Mouse (Mus musculus) left cerebral cortex, postnatal 36 days (tissue): ENCODE results near the gene Oard1. TPM values are rescaled to one million over a fixed set of nuclear protein-coding genes. Genes with fewer than 3 reads are reported as not detected.

Experiments used
- DNase-seq, 2 experiments: peaks; one replicate each; pipeline ENCODE4 v3.0.0; 2021 to 2022; ENCODE audit warnings: low spot score in 2 of 2, mixed read lengths in 1 of 2
- intact Hi-C: fragments of 180-260 bp; cut with DNase I; formaldehyde crosslinking; loops from one replicate; pipeline ENCODE4 v1.15.1; 2025
- total RNA-seq, 2 experiments: library from RNA; stranded (reverse); gene quantifications; 2 replicates each; pipeline ENCODE4 v1.2.3; 2021

Oard1 gene
- 10 to 100 TPM; 10.9 to 13.0 TPM for total RNA-seq

- peak; percentile 100 for DNase-seq
- intact Hi-C loops = loop anchor here (5.0 to 10.0 kb wide), 3 partner anchors 72 to 995 kb away; no protein-coding TSS in a partner anchor
Measured at GRCm38 (mm10) chr17:48409380-48410298, at the start of gene Oard1, which contains the start of gene Nfya. Gene Oard1, plus strand, starts transcription at chr17:48410014. Gene Nfya, minus strand, starts transcription at chr17:48409906.

- no peak for DNase-seq
- intact Hi-C loops = no loop called here
Measured at GRCm38 (mm10) chr17:48360462-48360861, 49.4 kb upstream of the Oard1 start.

- DNase-seq = no peak
- intact Hi-C loops = no loop called here
Measured at GRCm38 (mm10) chr17:48362346-48362745, 47.5 kb upstream of the Oard1 start.

- intact Hi-C loops = no loop called here
- DNase-seq = peak in 1 of 2 experiments; percentile 27
Measured at GRCm38 (mm10) chr17:48362966-48363365, 46.8 kb upstream of the Oard1 start.

- DNase-seq = no peak
- intact Hi-C loops = no loop called here
Measured at GRCm38 (mm10) chr17:48363421-48363965, 46.3 kb upstream of the Oard1 start.

GRCm38 (mm10) chr17:48365511-48366155 lies 44.2 kb upstream of the Oard1 start:
- intact Hi-C loops = no loop called here
- DNase-seq = no peak

GRCm38 (mm10) chr17:48366806-48367205 lies 43.0 kb upstream of the Oard1 start:
- intact Hi-C loops = no loop called here
- no peak for DNase-seq

GRCm38 (mm10) chr17:48371621-48372020 lies 38.2 kb upstream of the Oard1 start:
- no peak for DNase-seq
- intact Hi-C loops = loop anchor here (5.0 kb wide), 1 partner anchor 44 kb away; no protein-coding TSS in a partner anchor

- intact Hi-C loops = loop anchor here (5.0 kb wide), 1 partner anchor 46 kb away; no protein-coding TSS in a partner anchor
- peak; percentile 35 to 37 for DNase-seq
Measured at GRCm38 (mm10) chr17:48372987-48373386, 36.8 kb upstream of the Oard1 start.

- intact Hi-C loops = no loop called here
- DNase-seq = peak in 1 of 2 experiments; percentile 46
Measured at GRCm38 (mm10) chr17:48376102-48376501, 33.7 kb upstream of the Oard1 start.

- intact Hi-C loops = no loop called here
- DNase-seq = no peak
Measured at GRCm38 (mm10) chr17:48379050-48379449, 30.8 kb upstream of the Oard1 start.

GRCm38 (mm10) chr17:48385786-48386461 lies 23.9 kb upstream of the Oard1 start:
- no peak for DNase-seq
- intact Hi-C loops = no loop called here

GRCm38 (mm10) chr17:48388666-48389065 lies 21.1 kb upstream of the Oard1 start:
- intact Hi-C loops = no loop called here
- no peak for DNase-seq

GRCm38 (mm10) chr17:48389442-48389841 lies 20.4 kb upstream of the Oard1 start:
- no peak for DNase-seq
- intact Hi-C loops = no loop called here

- intact Hi-C loops = loop anchor here (5.0 kb wide), 1 partner anchor 64 kb away; no protein-coding TSS in a partner anchor
- DNase-seq = no peak
Measured at GRCm38 (mm10) chr17:48391446-48391845, 18.4 kb upstream of the Oard1 start.

GRCm38 (mm10) chr17:48392616-48393015 lies 17.2 kb upstream of the Oard1 start:
- intact Hi-C loops = loop anchor here (5.0 kb wide), 1 partner anchor 65 kb away; no protein-coding TSS in a partner anchor
- peak; percentile 63 to 66 for DNase-seq

GRCm38 (mm10) chr17:48401710-48402109 lies 8.1 kb upstream of the Oard1 start:
- no peak for DNase-seq
- intact Hi-C loops = no loop called here

GRCm38 (mm10) chr17:48402751-48403150 lies 7.1 kb upstream of the Oard1 start:
- DNase-seq = no peak
- intact Hi-C loops = no loop called here

- intact Hi-C loops = no loop called here
- DNase-seq = no peak
Measured at GRCm38 (mm10) chr17:48403848-48404247, 6.0 kb upstream of the Oard1 start.
